ENCODE assay signal across 8 mouse cellular contexts in the genomic region with DNA sequence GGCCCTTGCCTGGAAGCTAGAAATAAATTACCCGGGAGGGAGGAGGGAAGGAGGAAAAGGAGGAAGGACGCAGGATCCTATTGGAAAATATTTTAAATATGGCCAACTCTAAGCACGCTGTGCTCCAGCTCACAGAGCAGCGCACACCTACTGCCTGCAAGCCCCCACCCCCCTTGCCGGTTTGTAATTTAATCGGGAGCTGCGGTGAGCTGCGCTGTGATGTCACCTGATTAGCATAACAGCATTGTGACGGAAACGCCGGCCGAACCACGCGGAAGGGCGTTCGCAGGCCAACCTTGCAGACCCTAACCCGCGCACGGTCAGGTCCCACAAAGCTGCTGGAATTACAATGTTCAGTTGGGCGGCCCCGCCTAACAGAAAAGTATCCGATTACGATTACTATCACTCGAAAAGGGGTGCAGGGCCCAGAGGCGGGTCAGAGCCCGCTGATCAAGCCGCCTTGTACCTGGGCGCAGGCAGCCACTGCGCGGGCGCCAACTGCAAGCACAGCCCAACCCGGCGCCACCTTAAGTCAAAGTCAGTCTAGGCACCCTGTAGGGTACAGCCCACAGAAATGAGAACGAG.
DNase-seq lines count a peak whose midpoint lies in the region; ATAC-seq and TF ChIP-seq lines count a peak whose summit lies in the region.

No protein-coding gene starts in this region.

- peak; percentile 95 for TF ChIP-seq POLR2A in CH12.LX (IDR thresholded peaks at IDR 0.05; ENCODE audit: low read depth, low read length)
- TF ChIP-seq POLR2A in bone marrow macrophage, adult 2 months (IDR thresholded peaks at IDR 0.05; ENCODE audit: borderline replicate concordance, low read depth, low read length), result no peak
- TF ChIP-seq POLR2A in embryonic fibroblast, embryonic 13.5 days (IDR thresholded peaks at IDR 0.05; ENCODE audit: low read depth, low read length), result no peak

- peak; percentile 5 for TF ChIP-seq RAD21 in CH12.LX (IDR thresholded peaks at IDR 0.05; ENCODE audit: low read depth, low read length)

- H3K9me3 ChIP-seq in CH12.LX (replicated peaks; ENCODE audit: low read length), result peaks cover 5% of the 10 kb centered on the region

- H3K79me2 ChIP-seq in CH12.LX (replicated peaks; ENCODE audit: control insufficient read depth, extremely low read depth, insufficient read depth, poor library complexity, severe bottlenecking), result peaks cover 33% of the 10 kb centered on the region

- H3K4me2 ChIP-seq in CH12.LX (ENCODE audit: insufficient read depth, low read depth, poor library complexity, severe bottlenecking), result peak overlapping the region; percentile 100; the same call in 1 of the 2 replicates

- dilution Hi-C loops in CH12.LX (cut with MboI; ENCODE audit: extremely low pct_ligation_motif_present, extremely low pct_unique_long_range_greater_than_20kb, low sequenced_read_pairs), result no loop called here

- no peaks in the 10 kb centered on the region for H3K27me3 ChIP-seq in CH12.LX (replicated peaks)

- peak; percentile 79 for ATAC-seq in megakaryocyte progenitor cell, adult 5-6 weeks (replicated peaks; ENCODE audit: poor library complexity)

- peaks cover 3 to 24% of the 10 kb centered on the region in 2 experiments for H3K4me1 ChIP-seq in CH12.LX (ENCODE audit: control insufficient read depth in 1 of 2, insufficient read depth in 2 of 2)
- H3K4me1 ChIP-seq in bone marrow macrophage, adult 2 months (ENCODE audit: control insufficient read depth, insufficient read depth, low read length), result no peaks in the 10 kb centered on the region
- H3K4me1 ChIP-seq in embryonic fibroblast, embryonic 13.5 days (ENCODE audit: control insufficient read depth, insufficient read depth, low read length), result peaks cover 18% of the 10 kb centered on the region

- peak overlapping the region; percentile 54 for H3K9ac ChIP-seq in CH12.LX (ENCODE audit: insufficient read depth, low read depth)

- DNase-seq in CH12.LX (ENCODE audit: extremely low read depth), result peak; percentile 97
- DNase-seq in heart, postnatal 14 days, result peak; percentile 59 to 64
- peak; percentile 85 to 86 for DNase-seq in kidney, postnatal 36 days
- DNase-seq in right cerebral cortex, postnatal 14 days, result peak; percentile 21
- DNase-seq in urinary bladder, postnatal 36 days (ENCODE audit: low spot score in 2 of 2), result peak; percentile 69 to 72

- in situ Hi-C loops in CH12.LX (cut with MboI; ENCODE audit: low pct_ligation_motif_present, low pct_unique_long_range_greater_than_20kb, low sequenced_read_pairs), result no loop called here

- peak overlapping the region; percentile 40 for H3K27ac ChIP-seq in CH12.LX (ENCODE audit: insufficient read depth, low read depth)
- H3K27ac ChIP-seq in bone marrow macrophage, adult 2 months (ENCODE audit: insufficient read depth, low read depth, low read length), result peak overlapping the region; percentile 7; the same call in 1 of the 2 replicates
- peak overlapping the region; percentile 12 for H3K27ac ChIP-seq in embryonic fibroblast, embryonic 13.5 days (ENCODE audit: insufficient read depth, low read length)

- intact Hi-C loops in heart, postnatal 14 days (cut with DNase I), result loop anchor here (5.0 kb wide), 1 partner anchor 41 kb away; no protein-coding TSS in a partner anchor

- H3K36me3 ChIP-seq in CH12.LX (replicated peaks in 1 of 2; ENCODE audit: control insufficient read depth in 1 of 2, insufficient read depth in 1 of 2, low read length in 1 of 2), result peaks cover 0 to 3% of the 10 kb centered on the region in 2 experiments

- H3K4me3 ChIP-seq in CH12.LX (replicated peaks in 1 of 3; ENCODE audit: low read depth in 2 of 3, low read length in 2 of 3, poor library complexity in 1 of 3), result peak overlapping the region; percentile 80 to 90 (median 80)
- peak overlapping the region; percentile 76 for H3K4me3 ChIP-seq in bone marrow macrophage, adult 2 months (ENCODE audit: insufficient read depth, low read length)
- peak overlapping the region; percentile 12 for H3K4me3 ChIP-seq in embryonic fibroblast, embryonic 13.5 days (ENCODE audit: insufficient read depth, low read length)

- peak in 1 of 2 experiments; percentile 40; a peak in 2 of 4 replicates for TF ChIP-seq CTCF in CH12.LX (conservative IDR thresholded peaks at IDR 0.05 in 1 of 2, IDR thresholded peaks at IDR 0.05 in 1 of 2; ENCODE audit: low read depth in 2 of 2, low read length in 2 of 2)
- no peak for TF ChIP-seq CTCF in bone marrow macrophage, adult 2 months (IDR thresholded peaks at IDR 0.05; ENCODE audit: low read depth, low read length)
- no peak for TF ChIP-seq CTCF in embryonic fibroblast, embryonic 13.5 days (IDR thresholded peaks at IDR 0.05; ENCODE audit: borderline replicate concordance, insufficient read depth, low read length)

- TF ChIP-seq EP300 in CH12.LX (IDR thresholded peaks at IDR 0.05; ENCODE audit: low read length), result 0 out of 2 replicates have a peak, but pooled peaks have one; percentile 27

TF ChIP-seq in CH12.LX, 34 proteins besides CTCF, POLR2A, EP300 and RAD21:
- no peak; the same call in 1 of the 2 replicates for TF ChIP-seq JUN (IDR thresholded peaks at IDR 0.05; ENCODE audit: insufficient read depth, low read depth, low read length)
- peak; percentile 62; the same call in 1 of the 2 replicates for TF ChIP-seq TBP (conservative IDR thresholded peaks at IDR 0.05; ENCODE audit: low read depth, low read length)
- peak; percentile 94 for TF ChIP-seq SIN3A (IDR thresholded peaks at IDR 0.05; ENCODE audit: low read length)
- TF ChIP-seq USF1 (IDR thresholded peaks at IDR 0.05; ENCODE audit: low read depth, low read length), result peak; percentile 33; the same call in 1 of the 2 replicates
- TF ChIP-seq CHD1 (IDR thresholded peaks at IDR 0.05; ENCODE audit: low read depth, low read length), result peak; percentile 79; the same call in 1 of the 2 replicates
- peak; percentile 88 for TF ChIP-seq ELF1 (IDR thresholded peaks at IDR 0.05; ENCODE audit: low read depth, low read length)
- peak; percentile 22; the same call in 1 of the 2 replicates for TF ChIP-seq MEF2A (IDR thresholded peaks at IDR 0.05; ENCODE audit: borderline replicate concordance, low read depth, low read length)
- TF ChIP-seq ZC3H11A (IDR thresholded peaks at IDR 0.05; ENCODE audit: low read depth, low read length), result no peak
- peak; percentile 44; the same call in 1 of the 2 replicates for TF ChIP-seq IRF4 (IDR thresholded peaks at IDR 0.05; ENCODE audit: low read depth, low read length)
- TF ChIP-seq MXI1 (IDR thresholded peaks at IDR 0.05; ENCODE audit: low read depth, low read length), result peak; percentile 93
- peak; percentile 52; the same call in 1 of the 2 replicates for TF ChIP-seq BHLHE40 (IDR thresholded peaks at IDR 0.05; ENCODE audit: low read depth, low read length)
- TF ChIP-seq MYC (IDR thresholded peaks at IDR 0.05; ENCODE audit: low read depth, low read length), result peak; percentile 94; the same call in 1 of the 2 replicates
- no peak; the same call in 1 of the 2 replicates for TF ChIP-seq ZKSCAN1 (IDR thresholded peaks at IDR 0.05; ENCODE audit: borderline replicate concordance, low read depth, low read length)
- TF ChIP-seq ETS1 (conservative IDR thresholded peaks at IDR 0.05; ENCODE audit: low read depth, low read length), result peak; percentile 76
- TF ChIP-seq PAX5 (IDR thresholded peaks at IDR 0.05; ENCODE audit: low read length), result no peak
- TF ChIP-seq UBTF (IDR thresholded peaks at IDR 0.05; ENCODE audit: low read depth, low read length), result no peak
- TF ChIP-seq JUND (conservative IDR thresholded peaks at IDR 0.05; ENCODE audit: low read depth, low read length), result no peak
- peak; percentile 24; the same call in 1 of the 2 replicates for TF ChIP-seq SMC3 (IDR thresholded peaks at IDR 0.05; ENCODE audit: low read depth, low read length)
- TF ChIP-seq NELFE (IDR thresholded peaks at IDR 0.05; ENCODE audit: low read depth, low read length), result peak; percentile 96
- TF ChIP-seq GABPA (IDR thresholded peaks at IDR 0.05; ENCODE audit: insufficient replicate concordance, low read depth, low read length), result peak; percentile 48; the same call in 1 of the 2 replicates
- TF ChIP-seq USF2 (conservative IDR thresholded peaks at IDR 0.05; ENCODE audit: low read depth, low read length), result no peak; the same call in 1 of the 2 replicates
- peak; percentile 92; the same call in 1 of the 2 replicates for TF ChIP-seq MAX (IDR thresholded peaks at IDR 0.05; ENCODE audit: low read length)
- peak; percentile 68 for TF ChIP-seq MAZ (IDR thresholded peaks at IDR 0.05; ENCODE audit: low read depth, low read length)
- 0 out of 2 replicates have a peak, but pooled peaks have one; percentile 3 for TF ChIP-seq RCOR1 (conservative IDR thresholded peaks at IDR 0.05; ENCODE audit: low read depth, low read length)
- TF ChIP-seq POLR2AphosphoS2 (IDR thresholded peaks at IDR 0.05; ENCODE audit: low read depth, low read length), result peak; percentile 84; the same call in 1 of the 2 replicates
- no peak for TF ChIP-seq E2F4 (IDR thresholded peaks at IDR 0.05; ENCODE audit: insufficient replicate concordance, low read depth, low read length)
- peak; percentile 77 for TF ChIP-seq CHD2 (IDR thresholded peaks at IDR 0.05; ENCODE audit: low read length)
- TF ChIP-seq ZNF384 (IDR thresholded peaks at IDR 0.05; ENCODE audit: low read depth, low read length), result no peak
- TF ChIP-seq ZMIZ1 (IDR thresholded peaks at IDR 0.05; ENCODE audit: low read depth, low read length), result peak; percentile 88; the same call in 1 of the 2 replicates
- no peak; the same call in 1 of the 2 replicates for TF ChIP-seq HCFC1 (IDR thresholded peaks at IDR 0.05; ENCODE audit: low read depth, low read length)
- no peak for TF ChIP-seq KAT2A (IDR thresholded peaks at IDR 0.05; ENCODE audit: insufficient replicate concordance, low read length)
- TF ChIP-seq TCF12 (IDR thresholded peaks at IDR 0.05; ENCODE audit: low read depth, low read length), result peak; percentile 75; the same call in 1 of the 2 replicates
- peak; percentile 28; the same call in 1 of the 2 replicates for TF ChIP-seq MAFK (IDR thresholded peaks at IDR 0.05; ENCODE audit: insufficient replicate concordance, low read length)
- peak; percentile 81 for TF ChIP-seq NRF1 (IDR thresholded peaks at IDR 0.05; ENCODE audit: low read depth, low read length)

Comparison
In these comparisons a context has a peak if more than half of its experiments do, and no peak if none do; other contexts are left out.
1. Peak in every context shown above with its lines: DNase-seq, ATAC-seq, H3K4me3 ChIP-seq and H3K27ac ChIP-seq.
2. DNase-seq: peak in every context shown above with its lines; median percentile 97 in CH12.LX; 86 in kidney, postnatal 36 days; 70 in urinary bladder, postnatal 36 days; 62 in heart, postnatal 14 days; 21 in right cerebral cortex, postnatal 14 days.
3. H3K4me3 ChIP-seq: peak in every context shown above with its lines; median percentile 80 in CH12.LX; 76 in bone marrow macrophage, adult 2 months; 12 in embryonic fibroblast, embryonic 13.5 days.